Mouse (Mus musculus) liver, embryonic 15.5 days (tissue): ENCODE results near the gene Tssk3. TPM values are rescaled to one million over a fixed set of nuclear protein-coding genes. Genes with fewer than 3 reads are reported as not detected.
"Not testable (repeated sequence)": the region's sequence is repeated elsewhere in the genome, so short reads cannot be mapped to it uniquely, and the experiment has no call there.

Source experiments
- ATAC-seq: fragments of 200-750 bp; cut with Nextera tagmentation; 2 replicates; pipeline ENCODE4 v1.8.0; 2017; ENCODE audit warnings: moderate number of reproducible peaks, mild to moderate bottlenecking, moderate library complexity; ENCODE audit not compliant: insufficient read depth
- H3K27ac ChIP-seq: fragments of 300-500 bp; sonication (generic); replicated peaks from 2 replicates; pipeline ENCODE4 v1.5.1; 2015; ENCODE audit warnings: mild to moderate bottlenecking, inconsistent platforms
- H3K27me3 ChIP-seq: fragments of 300-500 bp; sonication (generic); 2 replicates; pipeline ENCODE4 v1.6.1; 2015; ENCODE audit warnings: mild to moderate bottlenecking, inconsistent platforms
- H3K36me3 ChIP-seq: fragments of 300-500 bp; sonication (generic); replicated peaks from 2 replicates; pipeline ENCODE4 v1.6.1; 2015; ENCODE audit warnings: moderate library complexity, mild to moderate bottlenecking, inconsistent platforms
- H3K4me1 ChIP-seq: fragments of 300-500 bp; sonication (generic); replicated peaks from 2 replicates; pipeline ENCODE4 v1.6.1; 2015; ENCODE audit warnings: inconsistent platforms
- H3K4me2 ChIP-seq: fragments of 300-500 bp; sonication (generic); 2 replicates; pipeline ENCODE4 v1.6.1; 2015; ENCODE audit warnings: moderate library complexity, mild to moderate bottlenecking, inconsistent platforms
- H3K4me3 ChIP-seq: fragments of 300-500 bp; sonication (generic); replicated peaks from 2 replicates; pipeline ENCODE4 v1.5.1; 2015; ENCODE audit warnings: mild to moderate bottlenecking, inconsistent platforms
- H3K9ac ChIP-seq: fragments of 300-500 bp; sonication (generic); 2 replicates; pipeline ENCODE4 v1.6.1; 2015; ENCODE audit warnings: moderate library complexity, mild to moderate bottlenecking, inconsistent platforms
- H3K9me3 ChIP-seq: fragments of 300-500 bp; sonication (generic); replicated peaks from 2 replicates; pipeline ENCODE4 v1.6.1; 2016; ENCODE audit warnings: inconsistent platforms
- WGBS: fragments of 180-500 bp; shearing (Covaris S2); methylation state at CpG from one replicate; pipeline ENCODE4 v1.1.7; 2015; ENCODE audit warnings: mixed read lengths; ENCODE audit not compliant: insufficient replicate concordance; 5-methylcytosine and 5-hydroxymethylcytosine counted together
- polyA plus RNA-seq: library from polyadenylated mRNA; unstranded; fragments of >200 nt; fragmentation: Nextera tagmentation; extraction: Ambion mirVana; gene quantifications from 2 replicates; pipeline ENCODE4 v1.2.1, GENCODE M21; 2015

Gene Tssk3
- polyA plus RNA-seq, 1 experiment from 2014 or later: 0.09 TPM

- H3K36me3 ChIP-seq: peaks cover 28% of the 10 kb centered on the region
- peak overlapping the region; percentile 100 for H3K27ac ChIP-seq
- peak overlapping the region; percentile 95 for H3K4me3 ChIP-seq
- peaks cover 50% of the 10 kb centered on the region for H3K4me1 ChIP-seq
- ATAC-seq: no peak
- WGBS: 47% methylated on average over 3 of the region's 3 CpGs
- H3K9ac ChIP-seq: peak overlapping the region; percentile 95
- H3K27me3 ChIP-seq: no peaks in the 10 kb centered on the region
- no peaks in the 10 kb centered on the region for H3K9me3 ChIP-seq
- peak overlapping the region; percentile 78 for H3K4me2 ChIP-seq
Observed at GRCm38 (mm10) chr4:129462118-129462517, 28.7 kb downstream of the Tssk3 start.

GRCm38 (mm10) chr4:129461183-129461960 lies 29.4 kb downstream of the Tssk3 start, which contains the start of gene Bsdc1:
Gene Bsdc1, plus strand, starts transcription at chr4:129461581.
- ATAC-seq: peak; percentile 91
- H3K27ac ChIP-seq: peak within 1 kb of the TSS; percentile 100
- H3K9ac ChIP-seq: peak within 1 kb of the TSS; percentile 95
- under 1% methylated on average over 46 of the region's 46 CpGs for WGBS
- peaks cover 21% of the 10 kb centered on the region for H3K36me3 ChIP-seq
- peak within 1 kb of the TSS; percentile 88 for H3K4me2 ChIP-seq
- peak within 1 kb of the TSS; percentile 95 for H3K4me3 ChIP-seq
- no peaks in the 10 kb centered on the region for H3K9me3 ChIP-seq
- no peaks in the 10 kb centered on the region for H3K27me3 ChIP-seq
- peaks cover 47% of the 10 kb centered on the region for H3K4me1 ChIP-seq

- Histone ChIP-seq H3K4me1 (peaks cover 42% of the 10 kb centered on the region), H3K27ac (peak overlapping the region; percentile 90), H3K9ac (peak overlapping the region; percentile 77), H3K4me2 (peak overlapping the region; percentile 88), H3K9me3 (no peaks in the 10 kb centered on the region), H3K27me3 (no peaks in the 10 kb centered on the region), H3K4me3 (peak overlapping the region; percentile 95), H3K36me3 (peaks cover 15% of the 10 kb centered on the region)
- ATAC-seq: no peak
- WGBS: 1% methylated on average over 4 of the region's 4 CpGs
Observed at GRCm38 (mm10) chr4:129460827-129461182, 30.0 kb downstream of the Tssk3 start.

DNA sequence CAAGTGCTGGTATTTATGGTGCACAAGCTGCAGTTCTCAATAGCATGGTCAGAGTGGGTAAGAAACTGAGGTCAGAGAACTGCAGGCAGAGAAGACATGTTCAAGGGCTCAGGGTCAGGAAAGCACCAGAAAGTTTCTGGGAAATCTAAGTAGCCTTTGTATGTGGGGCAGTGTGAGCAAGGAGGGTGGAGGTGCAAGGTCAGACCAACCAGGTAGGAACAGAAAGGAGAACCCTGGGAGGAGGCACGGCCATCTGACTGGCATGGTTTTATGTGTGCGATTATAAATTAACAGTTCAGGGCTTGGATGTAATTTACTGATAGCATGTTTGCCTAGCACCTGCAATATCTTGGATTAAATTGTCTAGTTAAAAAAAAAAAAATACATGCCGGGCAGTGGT lies 31.1 kb downstream of the Tssk3 start:
- Histone ChIP-seq H3K27me3 (no peaks in the 10 kb centered on the region), H3K9ac (no peak overlapping the region), H3K4me2 (no peak overlapping the region), H3K4me3 (no peak overlapping the region), H3K27ac (no peak overlapping the region), H3K36me3 (peaks cover 4% of the 10 kb centered on the region; the same call in 1 of the 2 replicates), H3K9me3 (no peaks in the 10 kb centered on the region), H3K4me1 (peaks cover 34% of the 10 kb centered on the region)
- 82% methylated on average over 3 of the region's 3 CpGs for WGBS
- ATAC-seq: no peak

DNA sequence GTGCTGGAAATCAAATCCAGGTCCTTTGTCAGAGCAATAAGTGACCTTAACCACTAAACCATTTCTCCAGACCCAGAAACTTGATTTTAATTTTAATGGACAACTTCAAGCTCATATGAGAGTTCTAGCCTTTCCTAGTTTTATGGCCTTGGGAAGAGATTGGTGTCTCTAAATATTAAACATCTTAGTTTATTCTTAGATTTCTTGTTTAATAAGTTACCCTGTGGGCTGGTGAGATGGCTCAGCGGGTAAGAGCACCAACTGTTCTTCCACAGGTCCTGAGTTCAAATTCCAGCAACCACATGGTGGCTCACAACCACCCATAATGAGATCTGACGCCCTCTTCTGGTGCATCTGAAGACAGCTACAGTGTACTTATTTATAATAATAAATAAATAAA lies 33.5 kb downstream of the Tssk3 start:
- H3K27ac ChIP-seq, H3K4me2 ChIP-seq, ATAC-seq, H3K9ac ChIP-seq, H3K36me3 ChIP-seq, H3K4me3 ChIP-seq, H3K9me3 ChIP-seq, H3K27me3 ChIP-seq: not testable (repeated sequence)
- 65% methylated on average over 2 of the region's 2 CpGs for WGBS
- peaks cover 12% of the 10 kb centered on the region for H3K4me1 ChIP-seq

GRCm38 (mm10) chr4:129456126-129456525 lies 34.7 kb downstream of the Tssk3 start:
- Histone ChIP-seq H3K4me3 (no peak overlapping the region), H3K27me3 (no peaks in the 10 kb centered on the region), H3K4me2 (no peak overlapping the region), H3K9ac (no peak overlapping the region), H3K4me1 (peaks cover 10% of the 10 kb centered on the region), H3K9me3 (no peaks in the 10 kb centered on the region), H3K36me3 (no peaks in the 10 kb centered on the region), H3K27ac (no peak overlapping the region)
- 44% methylated on average over 5 of the region's 5 CpGs for WGBS
- ATAC-seq: no peak

DNA sequence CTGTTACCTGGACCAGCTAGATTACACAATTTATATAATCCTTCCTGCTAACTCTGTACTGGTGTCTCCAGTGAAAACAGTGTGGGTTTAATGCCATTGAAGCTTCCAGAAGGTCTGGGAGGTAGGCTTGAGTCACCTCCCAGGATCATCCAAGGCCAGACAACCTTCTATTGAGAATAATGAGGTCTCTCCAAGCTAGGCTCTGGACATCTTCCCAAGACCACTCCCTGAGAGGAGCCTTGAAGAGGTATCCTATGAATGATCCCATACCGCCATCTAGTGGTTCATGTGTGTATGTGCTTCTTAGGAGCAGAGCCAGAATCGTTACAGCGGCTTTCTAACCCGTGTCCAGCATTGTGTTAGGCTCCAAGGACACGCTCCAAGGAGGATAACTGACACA lies 35.6 kb downstream of the Tssk3 start:
- no peaks in the 10 kb centered on the region for H3K36me3 ChIP-seq
- H3K4me2 ChIP-seq: no peak overlapping the region
- no peaks in the 10 kb centered on the region for H3K9me3 ChIP-seq
- WGBS: 4% methylated on average over 5 of the region's 5 CpGs
- ATAC-seq: peak; percentile 60; the same call in 1 of the 2 replicates
- H3K27ac ChIP-seq: no peak overlapping the region
- no peak overlapping the region for H3K4me3 ChIP-seq
- H3K9ac ChIP-seq: no peak overlapping the region
- H3K27me3 ChIP-seq: no peaks in the 10 kb centered on the region
- peaks cover 4% of the 10 kb centered on the region for H3K4me1 ChIP-seq

GRCm38 (mm10) chr4:129451471-129452169 lies 39.2 kb downstream of the Tssk3 start:
- ATAC-seq: no peak
- H3K9ac ChIP-seq: no peak overlapping the region
- H3K27me3 ChIP-seq: no peaks in the 10 kb centered on the region
- peaks cover 14% of the 10 kb centered on the region for H3K4me1 ChIP-seq
- H3K4me3 ChIP-seq: no peak overlapping the region
- no peaks in the 10 kb centered on the region for H3K36me3 ChIP-seq
- no peaks in the 10 kb centered on the region for H3K9me3 ChIP-seq
- no peak overlapping the region for H3K4me2 ChIP-seq
- no peak overlapping the region for H3K27ac ChIP-seq
- WGBS: 70% methylated on average over 15 of the region's 15 CpGs

DNA sequence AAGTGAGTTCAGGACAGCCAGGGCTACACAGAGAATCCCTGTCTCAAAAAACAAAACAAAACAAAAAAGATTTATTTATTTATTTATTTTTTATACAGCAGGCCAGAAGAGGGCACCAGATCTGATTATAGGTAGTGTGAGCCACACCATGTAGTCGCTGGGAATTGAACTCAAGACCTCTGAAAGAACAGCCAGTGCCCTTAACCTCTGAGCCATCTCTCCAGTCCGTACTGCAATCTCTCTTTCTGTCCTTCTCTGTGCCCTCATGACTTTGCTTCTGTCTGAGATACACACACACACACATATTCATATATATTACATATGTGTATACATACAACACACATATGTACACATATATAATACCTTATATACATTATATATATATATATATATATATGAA lies 40.0 kb downstream of the Tssk3 start:
- no peak overlapping the region for H3K4me3 ChIP-seq
- no peak overlapping the region for H3K27ac ChIP-seq
- ATAC-seq: no peak
- H3K9ac ChIP-seq: no peak overlapping the region
- WGBS: 63% methylated on average over 2 of the region's 2 CpGs
- H3K36me3 ChIP-seq: no peaks in the 10 kb centered on the region
- H3K4me2 ChIP-seq: no peak overlapping the region
- no peaks in the 10 kb centered on the region for H3K27me3 ChIP-seq
- peaks cover 14% of the 10 kb centered on the region for H3K4me1 ChIP-seq
- no peaks in the 10 kb centered on the region for H3K9me3 ChIP-seq

- Histone ChIP-seq H3K4me2 (no peak overlapping the region), H3K9ac (no peak overlapping the region), H3K27me3 (peaks cover 4% of the 10 kb centered on the region), H3K4me1 (peaks cover 11% of the 10 kb centered on the region), H3K9me3 (no peaks in the 10 kb centered on the region), H3K27ac (no peak overlapping the region), H3K4me3 (no peak overlapping the region), H3K36me3 (no peaks in the 10 kb centered on the region)
- no peak for ATAC-seq
- 81% methylated on average over 6 of the region's 6 CpGs for WGBS
Observed at GRCm38 (mm10) chr4:129448713-129449112, 42.1 kb downstream of the Tssk3 start.

DNA sequence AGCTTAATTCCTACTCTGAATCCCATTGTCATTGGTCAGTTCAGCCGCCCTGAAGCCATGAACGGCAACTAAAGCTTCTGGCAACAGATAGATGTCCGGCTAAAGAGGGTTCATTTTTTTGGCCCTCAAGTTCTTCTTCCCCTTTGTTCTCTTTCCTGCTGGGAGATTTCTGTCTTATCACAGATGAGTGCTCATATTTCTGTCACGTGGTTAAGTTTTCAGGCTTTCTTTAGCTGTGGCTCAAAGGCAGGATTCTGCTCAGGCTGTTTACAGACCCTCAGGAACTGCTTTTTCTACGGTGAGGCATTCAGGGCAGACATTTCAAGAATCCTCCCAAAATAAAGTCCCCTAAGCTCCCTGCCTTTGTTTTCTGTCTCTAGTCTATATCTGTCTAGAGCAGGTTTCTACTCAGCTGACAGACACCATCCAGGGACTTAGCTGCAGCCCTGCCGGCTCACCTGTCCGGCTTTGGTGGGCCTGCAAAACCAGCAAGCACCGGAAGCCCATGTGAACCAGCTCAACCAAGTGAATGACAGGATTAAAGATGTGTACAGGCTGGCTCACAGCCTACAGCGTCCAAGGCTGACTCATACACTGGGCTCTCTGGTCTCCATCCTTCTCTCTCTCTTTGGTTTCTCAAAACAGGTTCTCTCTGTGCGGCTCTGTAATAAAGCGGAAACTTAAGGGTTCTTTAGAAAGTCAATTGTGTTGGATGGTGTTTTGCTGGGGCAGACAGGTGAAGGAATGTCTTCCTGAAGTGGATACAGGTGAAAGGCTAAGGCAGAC lies 42.9 kb downstream of the Tssk3 start:
- no peak for ATAC-seq

More for the DNA sequence above, 42.9 kb downstream of the Tssk3 start:
- H3K9me3 ChIP-seq: no peaks in the 10 kb centered on the region
- no peak overlapping the region for H3K4me3 ChIP-seq
- H3K27me3 ChIP-seq: peaks cover 11% of the 10 kb centered on the region
- H3K4me2 ChIP-seq: no peak overlapping the region; the same call in 1 of the 2 replicates
- WGBS: 60% methylated on average over 11 of the region's 11 CpGs
- H3K27ac ChIP-seq: 0 out of 2 replicates have a peak overlapping the region, but pooled peaks have one; percentile 38
- H3K36me3 ChIP-seq: no peaks in the 10 kb centered on the region
- no peak overlapping the region for H3K9ac ChIP-seq
- peaks cover 11% of the 10 kb centered on the region for H3K4me1 ChIP-seq
